Mouse (Mus musculus) cortical plate, adult 2 months (tissue): ENCODE measurements around the gene Glyctk.

ENCODE experiments used
- CTCF ChIP-seq: fragments of 200-500 bp; IDR thresholded peaks from 2 replicates; pipeline ENCODE4 v1.5.1; 2011; ENCODE audit warnings: mild to moderate bottlenecking, control low read depth, low read length; ENCODE audit not compliant: insufficient read depth; ENCODE audit errors: extremely low read depth
- POLR2A ChIP-seq: fragments of 200-500 bp; IDR thresholded peaks from 2 replicates; pipeline ENCODE4 v1.6.1; 2011; ENCODE audit warnings: mild to moderate bottlenecking, low read length, control low read depth; ENCODE audit not compliant: insufficient read depth; ENCODE audit errors: extremely low read depth

GRCm38 (mm10) chr9:106203990-106204851 lies 46.3 kb upstream of the Glyctk start:
- TF ChIP-seq CTCF = no peak
- no peak for TF ChIP-seq POLR2A
